Mouse (Mus musculus): ENCODE measurements at regions not wholly inside any gene's neighbourhood (a gene's known extent, or its start where the extent isn't known, plus 50 kb on each side); places are given as distances from the start of the nearest gene placed in this dataset.
A peak's percentile ranks its signal among the peaks of the same experiment; 100 is the strongest.

- H3K9me3 ChIP-seq (ENCODE audit: low read length) = no peaks in the 10 kb centered on the region
- no peak overlapping the region for H3K9ac ChIP-seq (replicated peaks; ENCODE audit: low read length, poor library complexity, severe bottlenecking)
- H3K27me3 ChIP-seq (ENCODE audit: insufficient read depth, low read length) = no peaks in the 10 kb centered on the region
- H3K4me3 ChIP-seq (ENCODE audit: low read depth, low read length) = no peak overlapping the region
- 83% methylated on average over 3 of the region's 3 CpGs for WGBS
- H3K4me1 ChIP-seq (ENCODE audit: insufficient read depth, low read length) = no peaks in the 10 kb centered on the region
- no peak overlapping the region for H3K4me2 ChIP-seq (ENCODE audit: low read depth, low read length, poor library complexity, severe bottlenecking)
- no peaks in the 10 kb centered on the region for H3K36me3 ChIP-seq (ENCODE audit: insufficient read depth, low read length)
- no peak for TF ChIP-seq CTCF (IDR thresholded peaks at IDR 0.05)
- no peak overlapping the region for H3K27ac ChIP-seq (ENCODE audit: low read depth, low read length)
- no peak for DNase-seq (ENCODE audit: low spot score)
- no peak for ATAC-seq (ENCODE audit: low FRiP score)
These were observed 192.3 kb upstream of the Ddx18 start for GRCm38 (mm10) chr1:121760086-121760485.

GRCm38 (mm10) chr1:121745181-121745580 lies 177.4 kb upstream of the Ddx18 start:
- Histone ChIP-seq H3K4me3 (ENCODE audit: low read depth, low read length) (no peak overlapping the region), H3K4me2 (ENCODE audit: low read depth, low read length, poor library complexity, severe bottlenecking) (no peak overlapping the region), H3K27ac (ENCODE audit: low read depth, low read length) (no peak overlapping the region), H3K4me1 (ENCODE audit: insufficient read depth, low read length) (no peaks in the 10 kb centered on the region), H3K9me3 (ENCODE audit: low read length) (no peaks in the 10 kb centered on the region), H3K36me3 (ENCODE audit: insufficient read depth, low read length) (no peaks in the 10 kb centered on the region), H3K9ac (replicated peaks; ENCODE audit: low read length, poor library complexity, severe bottlenecking) (no peak overlapping the region), H3K27me3 (ENCODE audit: insufficient read depth, low read length) (no peaks in the 10 kb centered on the region)
- no peak for TF ChIP-seq CTCF (IDR thresholded peaks at IDR 0.05)
- DNase-seq (ENCODE audit: low spot score) (no peak), ATAC-seq (ENCODE audit: low FRiP score) (no peak)
- WGBS = 95% methylated on average over 1 of the region's 1 CpGs

GRCm38 (mm10) chr1:121735113-121735719 lies 167.4 kb upstream of the Ddx18 start:
- Histone ChIP-seq H3K27ac (ENCODE audit: low read depth, low read length) (peak overlapping the region; percentile 69), H3K4me3 (ENCODE audit: low read depth, low read length) (no peak overlapping the region), H3K4me1 (ENCODE audit: insufficient read depth, low read length) (no peaks in the 10 kb centered on the region), H3K27me3 (ENCODE audit: insufficient read depth, low read length) (no peaks in the 10 kb centered on the region), H3K36me3 (ENCODE audit: insufficient read depth, low read length) (no peaks in the 10 kb centered on the region), H3K9me3 (ENCODE audit: low read length) (no peaks in the 10 kb centered on the region), H3K9ac (replicated peaks; ENCODE audit: low read length, poor library complexity, severe bottlenecking) (no peak overlapping the region), H3K4me2 (ENCODE audit: low read depth, low read length, poor library complexity, severe bottlenecking) (no peak overlapping the region)
- ATAC-seq (ENCODE audit: low FRiP score) (peak; percentile 73), DNase-seq (ENCODE audit: low spot score) (peak; percentile 12)
- no peak for TF ChIP-seq CTCF (IDR thresholded peaks at IDR 0.05)
- WGBS = 26% methylated on average over 11 of the region's 11 CpGs

- Histone ChIP-seq H3K27me3 (ENCODE audit: insufficient read depth, low read length) (no peaks in the 10 kb centered on the region), H3K27ac (ENCODE audit: low read depth, low read length) (peak overlapping the region; percentile 69), H3K4me3 (ENCODE audit: low read depth, low read length) (no peak overlapping the region), H3K4me2 (ENCODE audit: low read depth, low read length, poor library complexity, severe bottlenecking) (no peak overlapping the region), H3K9me3 (ENCODE audit: low read length) (no peaks in the 10 kb centered on the region), H3K9ac (replicated peaks; ENCODE audit: low read length, poor library complexity, severe bottlenecking) (no peak overlapping the region), H3K4me1 (ENCODE audit: insufficient read depth, low read length) (no peaks in the 10 kb centered on the region), H3K36me3 (ENCODE audit: insufficient read depth, low read length) (no peaks in the 10 kb centered on the region)
- ATAC-seq (ENCODE audit: low FRiP score) = peak; percentile 70
- DNase-seq (ENCODE audit: low spot score) = peak; percentile 42
- TF ChIP-seq CTCF (IDR thresholded peaks at IDR 0.05) = no peak
- 47% methylated on average over 3 of the region's 3 CpGs for WGBS
These were observed 166.8 kb upstream of the Ddx18 start for GRCm38 (mm10) chr1:121734456-121735112.

GRCm38 (mm10) chr1:121709317-121709860 lies 141.6 kb upstream of the Ddx18 start:
- Histone ChIP-seq H3K4me1 (ENCODE audit: insufficient read depth, low read length) (no peaks in the 10 kb centered on the region), H3K4me2 (ENCODE audit: low read depth, low read length, poor library complexity, severe bottlenecking) (no peak overlapping the region), H3K27me3 (ENCODE audit: insufficient read depth, low read length) (no peaks in the 10 kb centered on the region), H3K27ac (ENCODE audit: low read depth, low read length) (no peak overlapping the region), H3K36me3 (ENCODE audit: insufficient read depth, low read length) (no peaks in the 10 kb centered on the region), H3K9me3 (ENCODE audit: low read length) (no peaks in the 10 kb centered on the region), H3K4me3 (ENCODE audit: low read depth, low read length) (no peak overlapping the region), H3K9ac (replicated peaks; ENCODE audit: low read length, poor library complexity, severe bottlenecking) (no peak overlapping the region)
- no peak for TF ChIP-seq CTCF (IDR thresholded peaks at IDR 0.05)
- WGBS = 68% methylated on average over 9 of the region's 9 CpGs
- DNase-seq (ENCODE audit: low spot score) (no peak), ATAC-seq (ENCODE audit: low FRiP score) (no peak)

- Histone ChIP-seq H3K27me3 (ENCODE audit: insufficient read depth, low read length) (no peaks in the 10 kb centered on the region), H3K9ac (replicated peaks; ENCODE audit: low read length, poor library complexity, severe bottlenecking) (no peak overlapping the region), H3K4me2 (ENCODE audit: low read depth, low read length, poor library complexity, severe bottlenecking) (no peak overlapping the region), H3K4me1 (ENCODE audit: insufficient read depth, low read length) (no peaks in the 10 kb centered on the region), H3K9me3 (ENCODE audit: low read length) (no peaks in the 10 kb centered on the region), H3K27ac (ENCODE audit: low read depth, low read length) (no peak overlapping the region), H3K4me3 (ENCODE audit: low read depth, low read length) (no peak overlapping the region), H3K36me3 (ENCODE audit: insufficient read depth, low read length) (no peaks in the 10 kb centered on the region)
- WGBS = 71% methylated on average over 10 of the region's 10 CpGs
- no peak for ATAC-seq (ENCODE audit: low FRiP score)
- no peak for DNase-seq (ENCODE audit: low spot score)
- no peak for TF ChIP-seq CTCF (IDR thresholded peaks at IDR 0.05)
These were observed 140.5 kb upstream of the Ddx18 start for GRCm38 (mm10) chr1:121708301-121708700.

All from midbrain, postnatal 0 days (tissue).